Mouse (Mus musculus): ENCODE measurements around the gene Camta1. TPM values are rescaled to one million over a fixed set of nuclear protein-coding genes. Genes with fewer than 3 reads are reported as not detected.
A peak's percentile ranks its signal among the peaks of the same experiment; 100 is the strongest.

The Camta1 gene
- polyA plus RNA-seq, 1 experiment from 2014 or later: 130 TPM

DNA sequence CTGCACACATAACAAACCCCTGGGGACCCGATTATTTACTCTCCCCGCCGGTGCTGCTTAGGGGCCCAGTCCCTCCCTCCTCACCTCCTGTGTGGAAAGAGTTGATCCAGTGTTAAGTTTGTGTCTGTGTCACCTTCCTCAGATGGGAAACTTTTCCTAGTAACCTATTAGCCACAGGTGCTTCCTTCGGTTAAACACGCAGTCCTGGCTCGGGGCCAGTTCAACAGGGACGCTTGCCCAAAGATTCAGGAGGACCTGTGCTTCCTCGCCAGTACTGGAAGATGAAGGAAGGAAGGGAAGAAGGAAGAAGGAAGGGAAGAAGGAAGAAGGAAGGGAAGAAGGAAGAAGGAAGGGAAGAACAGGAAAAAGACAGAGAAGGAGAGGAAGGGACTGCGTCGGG is 312.2 kb downstream of the Camta1 start:
- no peak overlapping the region for H3K27ac ChIP-seq (replicated peaks)
- no peak overlapping the region for H3K9ac ChIP-seq (replicated peaks)
- no peak overlapping the region for H3K4me3 ChIP-seq
- WGBS: 54% methylated on average over 10 of the region's 10 CpGs
- H3K4me1 ChIP-seq: 0 out of 2 replicates have a peak, but pooled peaks cover 4% of the 10 kb centered on the region
- ATAC-seq (replicated peaks): no peak
- H3K36me3 ChIP-seq: no peaks in the 10 kb centered on the region
- no peak overlapping the region for H3K4me2 ChIP-seq (replicated peaks)
- H3K27me3 ChIP-seq: no peaks in the 10 kb centered on the region
- no peaks in the 10 kb centered on the region for H3K9me3 ChIP-seq

DNA sequence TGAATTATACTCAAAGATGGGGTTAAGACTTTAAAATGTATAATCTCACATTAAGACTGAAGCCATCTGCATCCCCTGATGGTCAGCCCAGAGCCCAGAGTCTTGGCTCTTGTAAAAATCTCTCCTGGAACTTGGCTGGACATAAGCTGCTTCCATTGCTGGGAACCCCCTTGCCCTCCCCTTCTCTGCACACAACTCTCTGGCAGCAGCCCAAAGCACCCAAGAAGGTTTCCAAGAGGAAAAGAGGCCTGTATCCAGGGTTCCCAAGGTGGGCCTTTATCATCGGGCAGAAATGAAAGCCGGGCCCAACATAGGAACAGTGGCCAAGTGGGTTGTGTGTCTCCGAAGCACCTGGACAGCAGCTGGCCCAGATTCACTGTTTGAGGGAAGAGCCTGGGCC is 316.2 kb downstream of the Camta1 start:
- Histone ChIP-seq H3K36me3 (no peaks in the 10 kb centered on the region), H3K4me2 (replicated peaks) (no peak overlapping the region), H3K4me1 (0 out of 2 replicates have a peak, but pooled peaks cover 4% of the 10 kb centered on the region), H3K9me3 (no peaks in the 10 kb centered on the region), H3K27me3 (no peaks in the 10 kb centered on the region), H3K4me3 (no peak overlapping the region), H3K9ac (replicated peaks) (no peak overlapping the region), H3K27ac (replicated peaks) (no peak overlapping the region)
- ATAC-seq (replicated peaks): no peak
- 73% methylated on average over 3 of the region's 3 CpGs for whole genome bisulfite sequencing

DNA sequence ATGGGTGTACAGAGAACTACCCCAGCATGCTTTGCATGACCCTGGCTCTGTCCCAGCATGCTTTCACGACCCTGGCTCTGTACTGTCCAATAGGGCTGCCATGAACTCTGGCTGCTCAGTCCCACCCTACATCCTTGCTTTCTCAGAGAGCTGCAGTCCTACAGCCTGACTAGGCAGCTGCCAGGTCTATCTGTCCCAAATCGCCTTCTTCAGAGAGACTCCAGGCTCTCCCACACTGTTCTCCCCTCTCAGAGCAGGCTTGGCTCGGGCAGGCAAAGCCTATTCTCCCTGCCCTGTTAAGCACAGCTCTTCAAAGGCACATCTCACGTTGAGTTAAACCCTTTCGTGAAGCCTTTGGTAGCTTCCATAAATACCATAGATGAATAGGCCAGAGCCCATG is 317.5 kb downstream of the Camta1 start:
- Histone ChIP-seq H3K4me2 (replicated peaks) (no peak overlapping the region), H3K4me3 (no peak overlapping the region), H3K4me1 (peaks cover 5% of the 10 kb centered on the region; the same call in 1 of the 2 replicates), H3K9me3 (no peaks in the 10 kb centered on the region), H3K27ac (replicated peaks) (no peak overlapping the region), H3K27me3 (no peaks in the 10 kb centered on the region), H3K9ac (replicated peaks) (no peak overlapping the region), H3K36me3 (no peaks in the 10 kb centered on the region)
- ATAC-seq (replicated peaks): no peak
- WGBS: 37% methylated on average over 5 of the region's 5 CpGs

DNA sequence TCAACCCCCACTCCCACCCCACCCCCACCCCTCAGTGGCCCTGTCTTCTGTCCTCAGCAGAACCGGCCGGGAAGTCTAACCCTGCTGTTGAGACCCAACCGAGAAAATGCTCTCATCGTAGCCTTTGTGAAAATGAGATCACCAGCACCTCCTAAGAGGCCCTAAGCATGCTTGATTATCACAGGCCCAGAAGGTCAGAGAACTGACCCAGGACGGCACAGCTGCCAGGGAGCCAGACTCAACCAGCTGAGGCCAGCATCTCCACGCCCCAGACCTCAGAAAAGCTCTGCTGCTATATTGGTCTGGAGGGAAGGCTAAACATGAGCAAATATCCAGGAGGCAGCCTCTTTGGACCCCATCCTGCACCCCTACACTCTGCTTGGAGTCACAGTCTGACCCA is 321.1 kb downstream of the Camta1 start:
- ATAC-seq (replicated peaks): no peak

DNA sequence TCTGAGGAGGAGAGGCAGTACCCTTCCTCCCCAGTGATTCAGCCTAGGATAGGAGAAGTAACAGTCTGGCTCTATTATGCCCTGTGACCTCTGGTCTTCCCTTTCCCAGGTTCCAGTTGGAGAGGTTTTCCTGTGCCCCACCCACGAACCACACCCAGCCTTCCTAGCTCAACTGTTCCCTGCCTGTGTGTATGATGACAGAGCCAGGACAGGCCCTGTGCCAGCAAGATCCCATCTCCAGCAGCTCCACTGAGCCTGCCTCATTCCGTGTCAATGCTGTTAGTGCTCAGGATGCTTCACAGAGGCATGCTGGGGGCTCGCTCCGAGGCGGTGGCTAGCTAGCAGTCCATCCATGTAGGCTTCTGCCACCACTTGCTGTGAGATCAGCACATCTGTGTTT is 321.8 kb downstream of the Camta1 start:
- Histone ChIP-seq H3K27me3 (no peaks in the 10 kb centered on the region), H3K27ac (replicated peaks) (no peak overlapping the region), H3K4me3 (no peak overlapping the region), H3K36me3 (no peaks in the 10 kb centered on the region), H3K9me3 (no peaks in the 10 kb centered on the region), H3K4me1 (peaks cover 13% of the 10 kb centered on the region), H3K4me2 (replicated peaks) (no peak overlapping the region), H3K9ac (replicated peaks) (no peak overlapping the region)
- ATAC-seq (replicated peaks): no peak
- 79% methylated on average over 5 of the region's 5 CpGs for WGBS

More for the DNA sequence above, 321.1 kb downstream of the Camta1 start:
- Histone ChIP-seq H3K27me3 (no peaks in the 10 kb centered on the region), H3K27ac (replicated peaks) (no peak overlapping the region), H3K4me2 (replicated peaks) (no peak overlapping the region), H3K4me3 (no peak overlapping the region), H3K9ac (replicated peaks) (no peak overlapping the region), H3K9me3 (no peaks in the 10 kb centered on the region), H3K4me1 (peaks cover 13% of the 10 kb centered on the region), H3K36me3 (no peaks in the 10 kb centered on the region)
- 75% methylated on average over 6 of the region's 6 CpGs for WGBS

DNA sequence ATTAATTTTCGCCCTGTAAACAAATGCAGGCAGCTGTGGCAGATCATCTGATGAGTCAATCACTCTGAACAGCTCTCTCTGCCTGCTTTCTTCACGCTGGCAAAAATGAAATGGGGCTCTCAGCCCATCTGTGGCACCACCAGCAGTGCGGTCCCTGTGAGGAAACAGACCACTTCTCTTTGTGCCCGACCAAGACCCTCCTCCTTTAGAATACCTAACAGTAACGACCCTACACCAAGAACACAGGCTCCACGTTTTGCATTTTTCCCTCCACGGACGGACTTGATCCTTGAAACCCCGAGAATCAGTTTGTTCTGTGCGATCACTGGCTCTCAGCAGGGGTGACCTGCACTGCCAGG is 322.5 kb downstream of the Camta1 start:
- Histone ChIP-seq H3K4me3 (no peak overlapping the region), H3K9ac (replicated peaks) (no peak overlapping the region), H3K4me1 (peaks cover 13% of the 10 kb centered on the region), H3K9me3 (no peaks in the 10 kb centered on the region), H3K36me3 (no peaks in the 10 kb centered on the region), H3K27ac (replicated peaks) (peak overlapping the region; percentile 39; the same call in 1 of the 2 replicates), H3K27me3 (no peaks in the 10 kb centered on the region), H3K4me2 (replicated peaks) (no peak overlapping the region)
- ATAC-seq (replicated peaks): 0 out of 2 replicates have a peak, but pooled peaks have one; percentile 29
- WGBS: 41% methylated on average over 10 of the region's 10 CpGs

DNA sequence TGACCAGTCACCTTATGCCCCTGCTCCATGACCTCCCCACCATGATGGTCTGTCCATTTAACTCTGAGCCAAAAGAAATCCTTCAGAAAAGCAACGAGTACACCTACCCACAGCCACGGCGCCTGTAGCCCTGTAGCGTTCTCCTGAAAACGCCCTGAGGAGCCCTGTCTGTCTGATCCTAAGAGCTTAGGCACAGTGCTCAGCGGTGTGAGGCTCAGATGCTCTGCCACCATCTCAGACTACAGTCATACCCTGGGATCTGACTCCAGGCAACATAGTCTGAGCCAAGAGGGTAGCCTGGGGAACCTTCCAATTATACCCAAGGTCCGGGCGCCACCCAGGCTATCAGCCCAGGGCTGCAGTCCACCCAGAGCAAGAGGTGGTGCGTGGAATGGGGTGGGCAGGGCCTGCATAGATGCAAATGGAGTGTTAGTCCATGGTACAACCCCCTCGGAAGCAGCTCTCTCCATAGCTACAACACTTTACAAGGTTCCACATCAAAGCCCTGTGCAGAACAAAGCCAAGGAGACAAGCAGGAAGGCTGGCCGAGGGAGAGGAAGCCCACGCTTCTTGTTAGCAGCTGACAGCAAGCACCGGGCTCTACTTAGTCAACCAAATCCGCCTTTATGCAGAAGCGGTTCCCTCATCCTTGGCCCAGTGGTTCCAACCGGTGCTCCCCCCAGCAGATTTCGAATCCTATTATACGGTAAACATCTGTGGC is 323.1 kb downstream of the Camta1 start:
- Histone ChIP-seq H3K9me3 (no peaks in the 10 kb centered on the region), H3K27me3 (no peaks in the 10 kb centered on the region), H3K36me3 (no peaks in the 10 kb centered on the region), H3K4me1 (peaks cover 13% of the 10 kb centered on the region), H3K27ac (replicated peaks) (peak overlapping the region; percentile 53), H3K4me2 (replicated peaks) (no peak overlapping the region), H3K4me3 (no peak overlapping the region), H3K9ac (replicated peaks) (no peak overlapping the region)
- 59% methylated on average over 18 of the region's 18 CpGs for WGBS
- ATAC-seq (replicated peaks): peak; percentile 49

DNA sequence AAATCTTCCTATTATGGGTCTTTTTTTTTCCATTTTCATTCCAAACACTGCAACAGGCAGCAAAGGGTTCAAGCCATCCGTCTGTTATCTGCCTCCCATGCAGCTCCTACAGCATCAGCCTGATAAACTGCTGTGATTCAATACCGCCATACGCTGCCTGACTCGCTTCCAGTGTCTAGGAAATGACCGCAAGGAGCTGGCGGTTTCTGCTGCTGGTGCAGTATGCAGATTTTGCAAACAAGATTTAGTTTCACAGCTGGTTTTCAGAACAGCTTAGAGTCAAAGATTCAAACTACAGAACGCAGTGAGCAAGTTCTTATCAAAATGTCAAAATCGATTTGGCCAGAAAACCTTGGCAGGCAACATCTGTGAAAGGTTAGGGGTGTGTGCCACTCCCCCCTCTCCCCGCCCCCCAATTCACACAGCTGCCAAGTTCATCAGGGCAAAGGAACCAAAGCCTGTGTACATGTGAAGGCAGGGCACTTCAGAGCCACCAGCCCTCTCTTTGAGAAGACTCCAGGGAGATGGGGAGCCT is 325.7 kb downstream of the Camta1 start:
- Histone ChIP-seq H3K4me3 (no peak overlapping the region), H3K9me3 (no peaks in the 10 kb centered on the region), H3K4me1 (peaks cover 13% of the 10 kb centered on the region), H3K4me2 (replicated peaks) (no peak overlapping the region), H3K27me3 (no peaks in the 10 kb centered on the region), H3K9ac (replicated peaks) (no peak overlapping the region), H3K27ac (replicated peaks) (peak overlapping the region; percentile 31; the same call in 1 of the 2 replicates), H3K36me3 (no peaks in the 10 kb centered on the region)
- WGBS: 56% methylated on average over 9 of the region's 9 CpGs
- no peak for ATAC-seq (replicated peaks)

DNA sequence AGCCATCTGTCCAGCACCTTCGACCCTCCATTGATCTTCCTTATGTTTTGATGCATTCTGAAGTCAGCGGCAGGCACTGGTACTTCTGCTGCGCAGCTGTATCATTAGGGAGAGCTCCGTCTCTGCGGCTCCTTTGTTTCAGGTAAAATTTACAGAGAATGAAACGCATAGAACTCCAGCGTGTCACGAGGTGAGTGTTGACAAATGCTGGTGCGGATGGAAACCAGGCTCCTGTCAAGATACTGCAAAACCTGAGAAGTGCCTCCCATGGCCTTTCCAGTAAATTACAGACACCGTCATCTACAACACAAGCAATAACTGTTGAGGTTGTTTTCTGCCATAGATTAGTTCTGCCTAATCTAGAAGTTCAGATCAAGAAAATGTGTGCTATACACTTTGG is 328.2 kb downstream of the Camta1 start:
- ATAC-seq (replicated peaks): no peak
- Histone ChIP-seq H3K4me2 (replicated peaks) (no peak overlapping the region), H3K4me3 (no peak overlapping the region), H3K27ac (replicated peaks) (no peak overlapping the region), H3K9me3 (no peaks in the 10 kb centered on the region), H3K9ac (replicated peaks) (no peak overlapping the region), H3K4me1 (0 out of 2 replicates have a peak, but pooled peaks cover 2% of the 10 kb centered on the region), H3K36me3 (no peaks in the 10 kb centered on the region), H3K27me3 (no peaks in the 10 kb centered on the region)
- 77% methylated on average over 10 of the region's 10 CpGs for WGBS

DNA sequence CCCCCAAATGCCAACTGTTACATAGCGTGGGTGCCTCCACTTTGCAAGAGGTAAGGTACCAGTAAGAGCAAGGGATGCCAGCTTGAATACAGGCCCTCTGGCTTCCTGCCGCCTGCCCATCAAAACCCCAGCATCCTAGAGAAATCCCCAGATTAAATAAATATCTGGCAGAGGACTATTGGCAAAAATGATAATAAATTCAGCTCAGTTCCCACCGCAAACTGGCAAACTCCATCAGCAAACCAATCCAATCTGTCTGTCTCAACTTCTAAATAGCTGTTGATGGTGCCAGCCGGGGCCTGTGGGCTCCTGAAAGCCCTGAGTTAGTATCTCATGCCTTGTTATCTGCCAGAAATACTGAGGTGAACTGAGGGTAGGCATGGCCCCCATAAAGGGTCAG is 333.2 kb downstream of the Camta1 start:
- no peaks in the 10 kb centered on the region for H3K4me1 ChIP-seq
- no peak overlapping the region for H3K4me3 ChIP-seq
- H3K27ac ChIP-seq (replicated peaks): no peak overlapping the region
- no peak for ATAC-seq (replicated peaks)
- H3K27me3 ChIP-seq: no peaks in the 10 kb centered on the region
- H3K9me3 ChIP-seq: no peaks in the 10 kb centered on the region
- 84% methylated on average over 4 of the region's 4 CpGs for WGBS
- no peak overlapping the region for H3K4me2 ChIP-seq (replicated peaks)
- H3K36me3 ChIP-seq: no peaks in the 10 kb centered on the region
- no peak overlapping the region for H3K9ac ChIP-seq (replicated peaks)

DNA sequence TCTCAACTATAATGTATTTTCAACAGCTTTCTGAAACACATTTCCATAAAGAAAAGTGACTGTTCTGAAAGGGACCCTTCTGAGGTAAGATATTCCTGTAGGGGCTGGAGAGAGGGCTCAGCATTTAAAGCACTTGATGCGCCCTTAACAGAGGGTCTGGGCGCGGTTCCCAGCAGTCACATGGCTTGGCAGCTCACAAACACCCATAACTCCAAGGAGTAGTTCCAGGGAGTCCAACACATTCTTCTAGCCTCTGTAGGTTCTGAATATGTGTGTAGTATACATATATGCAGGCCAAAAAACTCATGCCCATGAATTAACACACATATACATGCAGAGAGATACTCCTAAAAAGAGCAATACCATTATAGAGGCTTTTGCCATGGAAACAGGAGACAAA is 333.9 kb downstream of the Camta1 start:
- Histone ChIP-seq H3K27ac (replicated peaks) (no peak overlapping the region), H3K4me2 (replicated peaks) (no peak overlapping the region), H3K9me3 (no peaks in the 10 kb centered on the region), H3K4me1 (no peaks in the 10 kb centered on the region), H3K9ac (replicated peaks) (no peak overlapping the region), H3K36me3 (no peaks in the 10 kb centered on the region), H3K27me3 (no peaks in the 10 kb centered on the region), H3K4me3 (no peak overlapping the region)
- WGBS: 75% methylated on average over 3 of the region's 3 CpGs
- ATAC-seq (replicated peaks): 0 out of 2 replicates have a peak, but pooled peaks have one; percentile 57

DNA sequence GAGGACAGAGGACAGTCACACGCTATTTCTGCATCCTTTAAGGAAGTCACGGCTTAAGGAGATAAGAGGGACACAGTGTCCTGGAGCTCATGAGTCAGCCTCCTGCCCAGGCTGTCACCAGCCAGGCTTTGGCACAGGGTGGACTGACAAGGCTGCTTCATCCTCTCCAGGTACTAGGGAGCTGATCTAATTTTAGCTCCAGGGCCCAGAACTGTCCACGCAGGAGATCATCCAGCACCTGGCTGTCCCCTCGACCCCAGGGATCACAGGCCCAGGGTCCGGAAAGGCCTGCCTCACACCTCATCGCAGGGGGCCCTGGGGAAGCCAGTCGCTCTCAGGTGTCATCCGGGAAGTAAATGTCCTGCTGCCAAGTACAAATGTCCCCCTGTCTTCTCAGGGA is 341.6 kb downstream of the Camta1 start:
- 40% methylated on average over 8 of the region's 8 CpGs for WGBS
- Histone ChIP-seq H3K27me3 (no peaks in the 10 kb centered on the region), H3K9me3 (no peaks in the 10 kb centered on the region), H3K36me3 (no peaks in the 10 kb centered on the region), H3K9ac (replicated peaks) (no peak overlapping the region), H3K27ac (replicated peaks) (no peak overlapping the region), H3K4me1 (peaks cover 10% of the 10 kb centered on the region), H3K4me3 (no peak overlapping the region), H3K4me2 (replicated peaks) (no peak overlapping the region)
- no peak for ATAC-seq (replicated peaks)

DNA sequence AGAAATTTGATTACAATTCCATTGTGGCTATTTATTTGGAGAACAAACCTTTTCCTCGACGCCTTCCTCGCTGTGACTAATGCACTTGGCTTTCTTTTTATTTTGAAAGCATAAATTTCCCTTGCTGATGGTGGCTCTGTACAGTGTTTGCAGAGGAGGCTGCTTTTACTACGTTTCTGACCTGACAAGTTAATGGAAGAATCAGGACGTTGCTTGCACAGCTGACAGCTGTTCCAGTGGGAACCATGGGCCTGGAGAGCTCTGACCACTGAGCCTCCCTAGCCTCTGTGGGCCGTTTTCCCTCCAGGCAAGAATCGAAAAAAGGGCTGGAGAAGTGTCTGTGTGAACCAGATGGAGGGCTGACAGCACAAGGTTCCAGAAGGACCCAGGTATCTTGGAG is 342.7 kb downstream of the Camta1 start:
- Histone ChIP-seq H3K27me3 (no peaks in the 10 kb centered on the region), H3K9ac (replicated peaks) (no peak overlapping the region), H3K27ac (replicated peaks) (no peak overlapping the region), H3K4me3 (no peak overlapping the region), H3K9me3 (no peaks in the 10 kb centered on the region), H3K4me1 (peaks cover 10% of the 10 kb centered on the region), H3K36me3 (no peaks in the 10 kb centered on the region), H3K4me2 (replicated peaks) (no peak overlapping the region)
- no peak for ATAC-seq (replicated peaks)
- 79% methylated on average over 7 of the region's 7 CpGs for WGBS
